Mouse (Mus musculus) adipocyte (in vitro differentiated cells): Measurements from ENCODE around the gene Cadm2.

ENCODE experiments used
- DNase-seq: peaks from one replicate; pipeline ENCODE4 v3.0.0-alpha.2; 2016; ENCODE audit warnings: low spot score

The Cadm2 gene

GRCm38 (mm10) chr16:66731212-66731611 is 889.5 kb downstream of the Cadm2 start:
- no peak for DNase-seq

GRCm38 (mm10) chr16:66706476-66706875 is 914.2 kb downstream of the Cadm2 start:
- DNase-seq, result no peak

- no peak for DNase-seq
These were observed 925.9 kb downstream of the Cadm2 start for GRCm38 (mm10) chr16:66694783-66695182.

- no peak for DNase-seq
These were observed 943.5 kb downstream of the Cadm2 start for GRCm38 (mm10) chr16:66677241-66677640.

GRCm38 (mm10) chr16:66651013-66651362 is 969.7 kb downstream of the Cadm2 start:
- no peak for DNase-seq

- DNase-seq, result no peak
These were observed 970.2 kb downstream of the Cadm2 start for GRCm38 (mm10) chr16:66650348-66651012.

GRCm38 (mm10) chr16:66647798-66648197 is 972.9 kb downstream of the Cadm2 start:
- no peak for DNase-seq

- no peak for DNase-seq
These were observed 977.1 kb downstream of the Cadm2 start for GRCm38 (mm10) chr16:66643606-66644005.

- no peak for DNase-seq
These were observed 993.2 kb downstream of the Cadm2 start for GRCm38 (mm10) chr16:66627527-66627926.

GRCm38 (mm10) chr16:66622423-66622822 is 998.3 kb downstream of the Cadm2 start:
- DNase-seq, result no peak

GRCm38 (mm10) chr16:66612624-66613023 is 1008.1 kb downstream of the Cadm2 start:
- DNase-seq, result no peak
